Mouse (Mus musculus): ENCODE measurements around the gene Olfr325.

Gene Olfr325

DNA sequence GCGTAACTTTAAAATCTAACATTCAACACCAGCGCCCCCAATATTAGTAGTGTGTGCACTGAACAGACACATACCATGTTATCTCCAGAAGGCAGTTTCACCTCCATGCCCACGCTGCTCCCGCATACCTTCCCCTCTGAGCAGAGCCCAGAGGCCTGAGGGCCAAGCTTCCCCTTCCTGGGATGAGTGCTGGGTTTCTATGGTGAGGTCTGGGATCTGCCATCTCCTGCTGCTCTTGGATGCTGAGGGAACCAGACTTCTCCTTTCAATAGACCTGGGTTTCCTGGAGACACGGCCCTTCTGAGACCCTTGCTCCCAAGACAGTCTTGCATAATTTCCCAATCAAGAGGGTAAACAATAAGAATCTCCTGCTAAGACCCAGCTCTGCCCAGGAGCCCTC, 52.9 kb downstream of the Olfr325 start, which contains the start of gene Olfr323:
TSS of gene Olfr323 (minus strand) at position 101 of the 400 bp plus-strand sequence.
- no peak for DNase-seq (ENCODE audit: low read depth, low spot score)

Data from skeletal muscle tissue, adult 2 months (tissue).